ENCODE assay signal across 23 mouse cellular contexts in genomic region chr2:3420157-3420556, GRCm38 (mm10). TPM values are rescaled to one million over a fixed set of nuclear protein-coding genes. Genes with fewer than 3 reads are reported as not detected.
DNase-seq lines count a peak whose midpoint lies in the region; ATAC-seq and TF ChIP-seq lines count a peak whose summit lies in the region.
"Had no signal": no experiment of that assay in that cellular context is flagged by ENCODE, and none has a peak within 500 bp of the region (broad histone marks: within the 10 kb centered on the region; RNA-seq: fewer than 3 reads in every experiment).

No protein-coding gene starts in this region.

- WGBS in hindbrain, embryonic 12.5 days, result 38% methylated on average over 4 of the region's 4 CpGs

- H3K27ac ChIP-seq in testis, adult 2 months (ENCODE audit: control insufficient read depth, insufficient read depth, low read depth, low read length), result 0 out of 2 replicates have a peak overlapping the region, but pooled peaks have one; percentile 27
- H3K27ac ChIP-seq in hindbrain, embryonic 12.5 days, result peak overlapping the region; percentile 40; the same call in 1 of the 2 replicates
- H3K27ac ChIP-seq: intestine, embryonic 15.5 days; liver, embryonic 12.5 days; stomach, embryonic 15.5 days had no signal

- H3K4me1 ChIP-seq in testis, adult 2 months (ENCODE audit: control insufficient read depth, insufficient read depth, low read length), result peaks cover 5% of the 10 kb centered on the region
- peaks cover 18% of the 10 kb centered on the region for H3K4me1 ChIP-seq in hindbrain, embryonic 12.5 days
- H3K4me1 ChIP-seq: intestine, embryonic 15.5 days had no signal

- H3K27me3 ChIP-seq in testis, adult 2 months (ENCODE audit: control insufficient read depth, insufficient read depth, low read length), result no peaks in the 10 kb centered on the region
- peaks cover 12% of the 10 kb centered on the region for H3K27me3 ChIP-seq in hindbrain, embryonic 12.5 days
- H3K27me3 ChIP-seq: intestine, embryonic 15.5 days; stomach, embryonic 15.5 days had no signal

- peak overlapping the region; percentile 63; the same call in 1 of the 2 replicates for H3K4me3 ChIP-seq in testis, adult 2 months (ENCODE audit: control insufficient read depth, low read depth, low read length)
- no peak overlapping the region for H3K4me3 ChIP-seq in hindbrain, embryonic 12.5 days
- H3K4me3 ChIP-seq: intestine, embryonic 15.5 days; liver, embryonic 12.5 days; stomach, embryonic 15.5 days had no signal

- H3K9ac ChIP-seq in hindbrain, embryonic 12.5 days, result no peak overlapping the region
- H3K9ac ChIP-seq: intestine, embryonic 15.5 days; liver, embryonic 12.5 days; stomach, embryonic 15.5 days had no signal

- H3K9me3 ChIP-seq in hindbrain, embryonic 12.5 days (replicated peaks), result no peaks in the 10 kb centered on the region
- H3K9me3 ChIP-seq: intestine, embryonic 15.5 days; liver, embryonic 12.5 days; stomach, embryonic 15.5 days had no signal

- 0 out of 2 replicates have a peak, but pooled peaks have one; percentile 5 for ATAC-seq in hindbrain, embryonic 12.5 days (ENCODE audit: low FRiP score)
- ATAC-seq: CD4-positive, CD25-positive, alpha-beta regulatory T cell, adult 4 months; intestine, embryonic 15.5 days; liver, embryonic 12.5 days; lung, postnatal 0 days had no signal

- no peak overlapping the region for H3K4me2 ChIP-seq in hindbrain, embryonic 12.5 days (replicated peaks)
- H3K4me2 ChIP-seq: intestine, embryonic 15.5 days; stomach, embryonic 15.5 days had no signal

- H3K36me3 ChIP-seq in testis, adult 2 months (ENCODE audit: control insufficient read depth, insufficient read depth, low read length), result 0 out of 2 replicates have a peak, but pooled peaks cover 4% of the 10 kb centered on the region
- H3K36me3 ChIP-seq in hindbrain, embryonic 12.5 days, result no peaks in the 10 kb centered on the region
- H3K36me3 ChIP-seq: intestine, embryonic 15.5 days; liver, embryonic 12.5 days; stomach, embryonic 15.5 days had no signal

- TF ChIP-seq POLR2A in testis, adult 2 months (IDR thresholded peaks at IDR 0.05; ENCODE audit: control insufficient read depth, low read depth, low read length), result no peak

- no peak for TF ChIP-seq CTCF in testis, adult 2 months (IDR thresholded peaks at IDR 0.05; ENCODE audit: control insufficient read depth, insufficient read depth, insufficient replicate concordance, low read depth, low read length)

- DNase-seq in layer of hippocampus, adult 11-12 months (ENCODE audit: low spot score), result peak; percentile 35
- no peak for DNase-seq in layer of hippocampus, postnatal 14 days (ENCODE audit: low spot score in 2 of 2)
- no peak for DNase-seq in testis, postnatal 10 days (ENCODE audit: low spot score)
- peak; percentile 76 for DNase-seq in testis, postnatal 14 days (ENCODE audit: low spot score)
- DNase-seq in kidney, postnatal 14 days, result no peak
- no peak for DNase-seq in frontal cortex, adult 2 months (ENCODE audit: extremely low spot score in 1 of 2, low spot score in 1 of 2)
- DNase-seq: cerebellum, adult 2 months; gastrocnemius, postnatal 10 days; heart, postnatal 10 days; kidney, postnatal 10 days; spleen, adult 18-20 months had no signal

RNA-seq across cellular contexts. Expression of gene Meig1, which starts 2.3 kb away (rescaled TPM):
- total RNA-seq in layer of hippocampus, postnatal 14 days (2021), result 1 to 10 TPM; 5.5 to 5.9 TPM
- 1,007 and 1,294 TPM in 2 replicates for polyA plus RNA-seq in testis, adult 2 months (2012; rRNA removed)
- polyA plus RNA-seq in hindbrain, embryonic 12.5 days (2016; fragmentation: Nextera tagmentation; extraction: Ambion mirVana), result 5.4 and 9.9 TPM in 2 replicates
- polyA plus RNA-seq in frontal cortex, adult 2 months (2012; rRNA removed), result 3.0 and 3.6 TPM in 2 replicates
- total RNA-seq: adrenal gland, adult 18-20 months had no signal
- polyA plus RNA-seq: CD4-positive, CD25-positive, alpha-beta regulatory T cell, adult 4 months; intestine, embryonic 15.5 days had no signal

RNA-seq across cellular contexts. Expression of gene Dclre1c, which starts 3.8 kb away (rescaled TPM):
- total RNA-seq in layer of hippocampus, postnatal 14 days (2021), result 10 to 100 TPM in 1 of 2 experiments, 1 to 10 TPM in 1; 9.8 to 12.9 TPM
- polyA plus RNA-seq in testis, adult 2 months (2012; rRNA removed), result 5.6 and 6.4 TPM in 2 replicates
- 10.0 and 10.1 TPM in 2 replicates for polyA plus RNA-seq in hindbrain, embryonic 12.5 days (2016; fragmentation: Nextera tagmentation; extraction: Ambion mirVana)
- polyA plus RNA-seq in frontal cortex, adult 2 months (2012; rRNA removed), result 10.9 and 11.9 TPM in 2 replicates

RNA-seq across cellular contexts. Expression of gene Olah, which starts 23.1 kb away (rescaled TPM):
- not detected for total RNA-seq in layer of hippocampus, postnatal 14 days (2021)
- polyA plus RNA-seq in testis, adult 2 months (2012; rRNA removed), result 0.61 and 0.68 TPM in 2 replicates
- not detected in 2 replicates for polyA plus RNA-seq in hindbrain, embryonic 12.5 days (2016; fragmentation: Nextera tagmentation; extraction: Ambion mirVana)
- not detected in 2 replicates for polyA plus RNA-seq in frontal cortex, adult 2 months (2012; rRNA removed)
- total RNA-seq: gastrocnemius, postnatal 10 days; heart, postnatal 10 days; layer of hippocampus, postnatal 25 days; left cerebral cortex, postnatal 36 days; monocyte, adult 5-6 weeks; neutrophil, adult 5-6 weeks had no signal
- polyA plus RNA-seq: CD4-positive, CD25-positive, alpha-beta regulatory T cell, adult 4 months; cerebellum, adult 2 months; intestine, embryonic 15.5 days; liver, embryonic 12.5 days; lung, postnatal 0 days; stomach, embryonic 15.5 days had no signal

RNA-seq across cellular contexts. Expression of gene Suv39h2, which starts 54.7 kb away (rescaled TPM):
- total RNA-seq in layer of hippocampus, postnatal 14 days (2021), result 1 to 10 TPM; 3.2 to 3.4 TPM
- 5.5 and 8.2 TPM in 2 replicates for polyA plus RNA-seq in testis, adult 2 months (2012; rRNA removed)
- polyA plus RNA-seq in hindbrain, embryonic 12.5 days (2016; fragmentation: Nextera tagmentation; extraction: Ambion mirVana), result 24.2 and 26.9 TPM in 2 replicates
- 2.6 and 2.7 TPM in 2 replicates for polyA plus RNA-seq in frontal cortex, adult 2 months (2012; rRNA removed)

Comparison
In these comparisons a context has a peak if more than half of its experiments do, and no peak if none do; other contexts are left out.
1. DNase-seq: peak in layer of hippocampus, adult 11-12 months (single experiment) and testis, postnatal 14 days (single experiment); none in layer of hippocampus, postnatal 14 days (0 of 2), testis, postnatal 10 days (single experiment), kidney, postnatal 14 days (single experiment) and frontal cortex, adult 2 months (0 of 2).
2. RNA of gene Meig1, which starts 2.3 kb away (polyA plus RNA-seq): 1,007 to 1,294 TPM in testis, adult 2 months; 5.4 to 9.9 TPM in hindbrain, embryonic 12.5 days and 3.0 to 3.6 TPM in frontal cortex, adult 2 months; every median in the first group is over 10 times any median in the second.